Mouse (Mus musculus): ENCODE results near the gene Ttc6.
A peak's percentile ranks its signal among the peaks of the same experiment; 100 is the strongest.

Gene Ttc6

DNA sequence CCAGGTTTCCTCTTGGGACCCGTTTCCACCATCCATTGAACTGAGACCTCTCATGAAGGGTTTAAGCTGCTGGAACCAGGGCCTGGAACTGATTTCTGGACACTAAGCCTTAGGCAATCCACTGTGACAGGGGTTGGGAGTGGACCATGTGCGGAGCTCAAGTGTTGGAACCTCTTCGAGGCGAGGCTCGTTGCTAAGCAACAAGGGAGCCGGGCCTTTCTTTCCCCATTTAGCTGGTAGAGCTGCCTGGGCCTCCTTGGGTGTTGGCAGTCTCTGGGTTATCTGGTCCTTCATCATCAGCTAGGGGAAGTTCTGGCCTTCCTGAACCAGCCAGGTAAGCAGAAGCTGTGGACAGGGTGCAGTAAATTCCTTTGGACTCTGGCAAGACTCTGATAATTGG is at the start of gene Ttc6:
TSS of gene Ttc6 (plus strand) at position 205 of the 400 bp plus-strand sequence.
- no peak for DNase-seq

DNA sequence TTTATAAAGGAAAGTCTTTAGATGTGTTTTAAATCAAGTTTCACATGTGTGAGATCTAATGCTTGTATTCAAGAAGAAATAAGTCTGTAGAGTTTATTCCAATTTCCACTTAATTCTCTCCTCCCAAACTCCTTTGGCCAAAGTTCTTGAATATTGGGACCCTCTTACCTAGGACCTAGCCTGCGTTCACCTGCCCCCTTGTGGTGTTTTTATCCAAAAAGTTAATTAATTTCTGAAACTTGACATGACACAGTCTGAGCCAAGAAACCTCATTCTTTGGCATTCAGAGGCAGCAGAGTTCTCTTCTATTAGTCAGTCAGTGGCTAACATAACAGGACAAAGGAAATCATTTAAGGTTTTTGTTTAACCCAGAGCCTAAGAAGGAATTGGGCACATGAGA is 49.4 kb upstream of the Ttc6 start:
- DNase-seq: no peak

DNA sequence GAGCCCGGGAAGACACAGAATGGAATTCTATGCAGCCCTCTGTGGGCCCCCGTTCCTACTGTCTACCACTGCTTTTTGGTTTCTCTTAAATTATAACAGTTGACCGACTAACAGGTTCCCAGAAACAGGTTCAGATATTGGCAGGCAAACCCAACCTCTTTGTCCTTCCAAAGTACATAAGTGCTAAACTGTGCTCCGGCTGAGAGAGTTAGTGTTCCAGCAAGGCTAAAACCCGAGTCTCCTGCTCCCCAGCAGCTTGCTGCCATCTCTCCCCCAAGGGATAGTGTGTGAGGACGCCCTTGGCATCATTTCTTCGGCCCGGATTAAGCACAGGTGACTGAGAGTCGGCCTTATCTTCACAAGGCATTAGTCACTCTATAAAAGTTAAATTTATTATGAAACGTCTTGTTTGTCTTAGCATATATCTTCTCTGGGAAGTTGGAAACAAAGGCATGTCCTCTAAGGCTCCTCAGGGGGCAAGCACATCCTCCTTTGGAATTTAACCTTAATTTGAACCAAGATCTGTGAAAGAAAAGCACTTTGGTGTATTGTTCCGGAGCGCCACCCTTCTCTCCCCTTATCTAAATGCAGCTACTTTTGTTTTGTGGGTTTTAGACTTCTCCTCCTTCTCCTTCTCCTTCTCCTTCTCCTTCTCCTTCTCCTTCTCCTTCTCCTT is 48.1 kb upstream of the Ttc6 start:
- no peak for DNase-seq

DNA sequence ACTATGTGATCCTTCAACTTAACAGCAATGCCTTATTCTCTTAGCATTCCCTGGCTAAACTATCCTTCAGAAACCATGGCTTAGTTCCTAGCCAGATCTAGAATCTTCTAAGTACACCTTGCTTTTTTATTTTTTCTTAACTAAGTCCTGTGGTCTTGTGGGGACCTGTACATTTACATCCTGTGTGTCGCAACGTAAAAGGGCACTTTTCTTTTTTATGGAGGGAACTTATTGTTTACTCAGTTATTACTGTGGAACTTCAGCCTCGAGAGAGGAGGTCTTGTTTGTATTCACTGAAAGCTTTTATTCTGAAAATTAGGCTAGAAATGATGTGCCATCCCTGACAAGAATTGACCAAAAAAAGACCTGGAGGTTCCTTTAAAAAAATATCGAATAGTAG is 35.6 kb upstream of the Ttc6 start:
- DNase-seq: no peak

DNA sequence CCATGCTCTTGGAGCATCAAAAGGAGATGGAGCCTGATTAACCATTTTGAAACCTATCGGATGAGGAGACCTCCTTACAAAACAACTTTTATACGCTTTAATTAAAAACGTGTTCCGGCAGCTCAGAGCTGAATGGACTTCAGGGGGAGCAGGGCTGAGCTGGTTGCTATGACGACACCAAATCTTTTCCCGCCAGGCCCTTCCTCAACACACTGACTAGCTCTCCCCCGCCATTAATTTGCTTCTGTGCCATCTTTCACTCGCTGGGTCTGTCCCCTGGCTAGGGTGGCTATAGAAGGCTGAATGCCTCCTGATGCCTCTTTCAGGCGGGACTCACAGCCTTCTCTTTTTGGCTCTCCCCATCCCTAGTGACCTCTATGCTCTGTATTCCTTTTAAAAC is 33.4 kb upstream of the Ttc6 start:
- DNase-seq: no peak

DNA sequence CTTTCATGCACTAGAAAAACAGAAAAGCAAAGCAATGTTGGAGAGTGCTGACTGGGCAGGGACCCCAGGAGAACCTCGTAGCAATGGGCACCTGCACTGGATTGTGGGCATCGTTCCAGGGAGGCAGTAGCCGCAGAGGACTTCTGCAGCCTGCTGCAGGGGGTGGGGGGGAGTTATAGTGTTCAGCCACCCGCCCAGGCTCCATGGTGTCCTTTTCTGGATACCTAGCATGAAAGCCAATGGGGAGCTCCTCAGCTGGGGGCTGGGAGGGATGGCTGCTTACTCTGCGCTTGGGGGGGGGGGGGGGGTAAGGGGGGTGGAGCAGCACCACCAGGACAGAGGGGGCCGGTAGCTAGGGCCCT is 29.4 kb upstream of the Ttc6 start:
- peak; percentile 25 to 52 for DNase-seq

DNA sequence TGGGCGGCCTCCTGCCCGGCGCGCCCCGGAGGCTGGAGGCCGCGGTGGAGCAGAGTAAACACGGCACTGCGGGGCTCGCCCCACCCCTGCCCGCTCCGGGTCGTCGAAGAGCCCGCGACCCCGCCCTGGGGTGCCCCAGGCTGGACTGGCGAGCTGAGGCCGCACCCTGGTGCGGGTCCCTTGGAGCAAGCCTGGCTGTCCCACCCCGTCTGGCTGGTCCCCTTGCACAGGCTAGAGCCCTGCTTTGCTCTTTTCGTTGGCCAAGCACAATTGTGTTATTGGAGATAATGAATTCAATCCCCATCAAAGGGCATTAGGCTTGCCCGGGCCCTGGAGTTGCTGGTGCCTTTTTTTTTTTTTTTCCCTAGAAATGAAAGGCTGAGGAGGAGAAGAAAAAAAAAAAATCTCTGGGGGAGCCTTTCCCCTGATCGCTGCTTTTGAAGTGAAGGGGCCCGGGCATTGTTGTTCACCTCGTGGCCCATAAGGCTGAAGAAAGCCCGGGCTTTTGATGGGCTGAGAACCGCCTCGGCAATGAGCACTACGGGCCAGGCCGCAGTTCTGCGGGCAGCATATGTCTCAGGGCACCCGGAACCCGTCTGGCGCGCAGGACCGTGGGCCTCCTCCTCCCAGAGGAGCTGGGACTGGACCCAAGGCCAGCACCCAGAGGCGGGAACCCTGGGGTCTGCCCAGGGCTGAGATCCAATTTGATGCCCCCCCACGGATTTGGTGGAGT is 28.9 kb upstream of the Ttc6 start:
- peak; percentile 36 to 68 for DNase-seq

DNA sequence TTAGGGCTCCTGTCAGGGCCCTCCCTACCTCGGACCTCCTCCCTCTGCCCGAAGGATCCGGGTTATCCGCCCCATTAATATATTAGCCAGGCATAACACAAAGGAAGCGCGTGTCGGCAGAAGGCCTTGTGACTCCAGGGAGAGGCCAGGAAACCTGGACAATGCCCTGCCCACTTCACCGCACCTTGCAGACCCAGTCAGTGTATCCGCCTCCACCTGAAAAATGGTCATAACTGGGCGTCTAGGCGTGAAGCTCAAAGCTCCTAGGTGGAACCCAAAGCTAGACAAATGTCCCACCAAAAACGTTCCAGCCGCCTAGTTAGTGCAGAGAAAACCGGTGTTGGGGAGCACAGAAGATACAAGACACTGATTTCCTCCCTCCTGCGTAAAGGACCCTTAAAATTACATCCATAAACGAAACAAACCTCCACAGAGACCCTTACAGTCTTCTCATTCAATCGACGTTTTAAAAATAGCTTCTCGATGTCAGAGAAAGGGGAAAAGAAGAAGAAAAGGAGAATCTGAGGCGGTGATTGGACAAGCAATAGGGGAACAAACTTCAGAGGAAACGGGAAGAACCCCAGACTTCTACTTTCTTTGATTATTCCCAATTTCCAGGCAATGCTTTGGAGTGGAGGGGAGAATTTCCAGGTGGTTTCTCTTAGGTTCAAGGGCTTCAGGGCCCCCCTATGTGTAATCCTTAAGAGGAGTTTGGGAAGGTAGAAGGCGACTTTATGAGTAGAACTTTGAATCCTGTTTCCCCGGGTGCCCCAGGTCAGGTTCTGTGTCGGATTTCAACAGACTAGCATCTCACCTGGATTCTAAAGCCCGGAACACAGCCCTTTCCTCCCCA is 27.6 kb upstream of the Ttc6 start:
- DNase-seq: peak; percentile 54 to 65

DNA sequence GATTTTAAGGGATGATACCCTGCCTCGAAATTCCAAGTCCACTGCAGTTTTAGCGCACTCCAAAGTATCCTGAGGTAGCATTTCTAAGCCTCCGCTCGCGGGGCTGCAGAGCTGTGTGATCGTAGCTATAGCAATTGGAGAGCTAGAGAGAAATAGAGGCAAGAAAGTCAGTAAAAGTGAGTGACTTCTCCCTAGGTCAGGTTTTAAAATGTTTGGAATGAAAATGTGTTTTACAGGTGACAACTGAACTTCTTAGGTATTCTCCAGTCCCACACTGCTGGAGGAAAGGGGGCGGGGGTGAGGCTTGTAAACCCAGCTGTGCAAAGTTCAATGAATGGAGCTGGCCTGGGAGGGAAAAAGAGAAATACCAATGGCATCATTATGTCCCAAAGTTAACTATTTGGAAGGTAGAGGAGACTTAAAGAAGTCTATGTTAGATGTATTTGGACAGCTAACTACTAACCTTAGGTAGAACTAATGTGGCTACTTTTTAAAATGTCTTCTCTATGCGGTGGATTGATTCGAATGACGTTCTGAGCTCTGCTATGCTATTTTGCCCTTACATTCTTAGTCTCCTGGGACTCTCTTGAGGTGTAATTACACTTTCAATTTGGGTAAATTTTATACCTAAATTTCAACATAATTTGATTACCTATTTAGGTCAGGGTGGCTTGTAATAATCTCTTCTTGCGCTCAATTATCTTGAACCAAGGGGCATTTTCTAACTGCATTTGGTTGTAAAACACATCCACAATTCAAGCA is 26.8 kb upstream of the Ttc6 start:
- no peak for DNase-seq

DNA sequence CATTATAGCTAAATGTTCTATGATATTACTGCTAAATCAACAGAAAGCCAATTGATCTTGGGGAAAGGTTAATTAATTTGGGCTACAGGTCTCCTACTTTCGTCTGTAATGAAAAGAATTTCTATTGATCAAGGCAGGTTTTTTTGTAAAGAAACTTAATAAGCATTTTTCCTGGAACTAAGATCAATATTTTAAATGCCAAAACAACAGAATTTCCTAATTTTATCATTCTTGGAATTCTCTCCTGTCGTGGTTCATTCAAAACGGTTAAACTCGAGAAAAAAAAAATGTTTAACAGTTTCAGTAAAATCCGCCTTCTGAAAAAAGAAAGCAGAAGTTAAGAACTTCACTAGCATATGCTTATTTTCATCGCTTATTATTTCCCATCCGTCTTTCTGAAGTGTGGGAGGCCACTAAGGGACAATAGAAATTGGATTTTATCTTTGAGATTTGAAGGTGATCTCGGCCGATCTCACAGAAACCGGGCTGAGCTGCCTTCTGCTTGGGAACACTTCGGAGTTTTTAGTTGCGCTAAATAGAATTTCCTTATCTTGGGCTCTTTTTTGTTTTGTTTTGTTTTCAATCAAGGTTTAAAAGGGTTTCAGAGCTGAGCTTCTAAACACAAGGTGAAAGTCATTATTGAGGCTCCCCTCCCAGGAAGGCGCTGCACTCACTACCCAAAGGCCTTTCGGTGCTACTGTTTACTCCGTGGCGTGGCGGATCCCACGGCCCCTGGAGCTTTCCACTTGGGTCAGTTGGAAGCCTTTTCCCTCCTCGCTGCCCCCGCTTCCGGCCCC is 25.9 kb upstream of the Ttc6 start:
- peak; percentile 42 to 44 for DNase-seq

DNA sequence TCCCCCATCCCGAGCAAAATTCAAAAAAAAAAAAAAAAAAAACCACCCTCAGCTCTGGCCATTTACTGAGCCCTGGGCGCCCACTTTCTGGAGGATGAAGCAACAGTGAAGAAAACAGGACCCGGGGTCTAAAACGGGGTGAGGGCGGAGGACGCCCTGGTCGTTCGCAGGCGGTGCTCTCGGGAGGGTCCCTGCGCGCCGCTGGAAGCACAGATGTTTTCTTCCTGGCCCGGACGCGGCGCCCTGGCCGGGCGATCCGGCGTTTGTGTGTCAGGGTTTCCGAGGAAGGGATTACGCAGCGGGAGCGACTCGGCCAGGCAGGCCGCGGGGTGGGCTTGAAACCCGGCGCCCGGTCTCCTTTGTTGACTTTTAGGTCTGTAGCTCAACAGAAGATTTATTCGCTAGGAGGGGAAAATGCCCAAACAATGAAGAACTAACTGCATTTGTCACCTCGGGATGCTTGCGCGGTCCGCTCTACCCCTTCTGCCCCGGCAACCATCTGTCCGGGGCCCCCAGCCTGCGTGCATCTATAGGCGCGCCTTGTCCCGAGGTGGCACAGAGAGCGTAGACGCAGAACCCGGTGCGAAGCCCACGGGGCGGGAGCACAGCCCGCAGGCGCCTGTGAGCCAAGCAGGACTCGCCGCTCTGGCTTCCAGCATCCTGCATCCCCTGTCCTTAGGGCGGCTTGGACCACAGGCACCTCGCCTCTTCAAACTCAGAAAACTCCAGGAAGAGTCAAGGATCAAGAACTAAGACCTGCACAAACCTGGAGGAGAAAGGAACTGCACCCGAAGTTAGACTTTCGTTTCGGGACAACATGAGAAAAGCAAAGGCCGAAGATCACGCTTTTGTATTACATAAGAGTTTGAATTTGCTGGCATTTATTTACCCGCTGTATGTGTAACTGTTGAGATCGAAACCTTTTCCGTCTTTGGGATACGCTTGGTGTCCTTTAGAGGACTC is 25.0 kb upstream of the Ttc6 start:
- DNase-seq: peak; percentile 57 to 60

DNA sequence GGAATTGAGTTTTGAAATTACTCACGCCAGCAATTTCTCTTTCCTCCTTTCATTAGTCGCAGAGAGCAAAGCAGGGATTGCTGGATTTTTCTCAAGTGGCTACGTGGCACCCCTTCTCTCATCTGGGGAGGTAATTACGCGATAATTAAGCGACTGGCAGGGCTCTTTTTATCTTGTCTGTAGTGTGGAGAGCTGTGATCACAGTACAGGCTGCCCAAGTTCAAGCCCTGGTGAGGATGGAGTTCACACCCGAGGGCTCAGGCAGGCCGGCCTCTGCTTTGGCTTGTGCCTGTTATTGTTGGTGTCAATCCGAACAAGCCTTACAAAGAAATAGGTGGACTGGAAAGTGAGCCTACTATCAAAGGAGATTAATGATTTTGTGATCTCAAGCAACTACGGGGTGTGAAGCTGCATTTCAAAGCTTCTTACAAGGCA is 24.3 kb upstream of the Ttc6 start:
- DNase-seq: peak in 1 of 2 experiments; percentile 50

DNA sequence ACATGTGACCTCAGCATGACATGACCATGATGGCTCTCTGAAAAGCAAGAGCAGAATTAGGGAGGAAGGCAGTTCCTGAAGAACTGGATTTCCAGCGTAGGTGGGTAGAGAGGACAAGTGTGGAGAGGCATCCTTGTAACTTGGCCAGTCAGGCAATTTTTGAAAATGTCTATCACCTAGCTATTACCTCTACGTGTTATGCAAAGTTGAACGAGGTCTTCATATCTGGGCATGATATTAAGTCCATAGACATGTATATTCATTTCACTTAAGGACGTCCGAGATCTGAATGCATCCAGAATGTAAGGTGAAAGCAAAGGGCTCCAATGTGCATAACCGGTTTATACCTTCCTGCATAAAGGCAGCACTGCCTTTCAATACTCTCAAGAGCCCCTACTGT is 22.8 kb upstream of the Ttc6 start:
- DNase-seq: peak in 1 of 2 experiments; percentile 33

DNA sequence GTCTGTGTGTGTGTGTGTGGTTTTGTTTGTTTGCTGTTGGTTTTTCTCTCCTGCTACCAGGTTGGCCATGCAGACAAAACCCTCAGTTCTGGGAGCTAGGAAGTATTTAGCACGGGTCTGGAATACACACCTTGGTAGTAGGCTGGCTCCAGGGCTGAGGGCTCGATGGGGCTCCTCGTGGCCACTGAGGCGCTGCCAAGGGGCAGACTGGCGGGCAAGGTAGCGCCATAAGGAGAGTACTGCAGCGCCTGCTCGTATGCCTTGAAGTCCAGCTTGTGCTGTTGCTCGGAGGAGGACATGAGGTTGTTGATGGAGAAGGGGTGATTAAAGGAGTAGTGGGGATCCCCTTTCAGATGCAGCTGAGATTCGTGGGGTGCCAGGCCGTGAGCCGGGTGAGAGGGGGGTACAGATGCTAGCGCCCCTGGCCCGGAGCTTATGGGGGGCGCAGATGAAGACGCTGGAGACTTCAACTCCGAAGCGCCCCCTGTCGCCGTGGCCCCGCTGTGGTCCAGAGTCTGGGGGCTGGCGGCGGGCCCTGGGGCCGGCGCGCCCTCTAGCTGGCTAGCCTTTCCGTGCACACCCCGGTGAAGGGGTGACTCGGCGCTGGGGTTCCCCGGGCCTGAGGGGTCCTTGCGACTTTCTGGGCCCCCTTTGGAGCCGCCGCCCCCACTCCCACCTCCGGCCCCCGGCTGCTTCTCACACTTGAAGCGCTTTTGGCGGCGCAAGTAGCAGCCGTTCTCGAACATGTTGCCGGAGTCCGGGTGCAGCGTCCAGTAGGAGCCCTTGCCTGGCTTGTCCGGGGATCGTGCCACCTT is 21.8 kb upstream of the Ttc6 start:
- DNase-seq: peak; percentile 65 to 68

DNA sequence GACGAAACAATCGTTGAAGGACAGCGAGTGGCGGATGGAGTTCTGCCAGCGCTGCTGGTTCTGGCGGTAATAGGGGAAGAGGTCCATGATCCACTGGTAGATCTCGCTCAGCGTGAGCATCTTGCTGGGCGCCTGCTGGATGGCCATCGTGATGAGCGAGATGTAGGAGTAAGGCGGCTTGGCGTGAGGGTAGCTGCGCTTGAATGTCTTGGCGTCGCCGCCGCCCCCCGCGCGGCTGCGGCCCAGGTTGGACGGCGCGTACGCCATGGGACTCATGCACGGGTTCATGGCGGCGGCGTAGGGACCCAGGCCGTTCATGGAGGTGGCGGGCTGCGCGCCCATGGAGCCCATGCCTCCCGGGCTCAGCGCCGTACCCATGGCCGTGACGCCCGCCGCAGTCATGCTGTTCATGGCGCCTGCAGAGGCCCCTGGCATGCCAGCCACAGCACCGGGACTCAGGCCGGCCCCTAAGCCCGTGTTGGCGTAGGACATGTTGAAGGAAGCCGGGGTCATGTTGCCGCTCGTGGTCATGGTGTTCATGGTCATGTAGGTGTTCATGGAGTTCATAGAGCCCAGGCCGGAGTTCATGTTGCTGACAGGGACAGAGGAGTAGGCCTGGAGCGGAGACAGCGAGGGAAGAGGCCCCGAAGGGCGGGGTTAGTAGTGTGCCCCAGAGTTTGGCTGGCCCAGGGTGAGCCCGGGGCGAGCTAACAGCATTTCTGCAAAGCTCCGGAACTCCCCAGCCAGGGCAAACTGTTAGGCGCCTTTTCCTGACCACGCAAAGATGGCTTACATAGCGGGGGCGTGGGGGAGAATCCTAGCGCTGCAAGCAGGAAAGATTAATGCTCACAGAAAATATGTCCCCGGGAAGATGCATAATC is 20.9 kb upstream of the Ttc6 start:
- peak; percentile 35 to 44 for DNase-seq

DNA sequence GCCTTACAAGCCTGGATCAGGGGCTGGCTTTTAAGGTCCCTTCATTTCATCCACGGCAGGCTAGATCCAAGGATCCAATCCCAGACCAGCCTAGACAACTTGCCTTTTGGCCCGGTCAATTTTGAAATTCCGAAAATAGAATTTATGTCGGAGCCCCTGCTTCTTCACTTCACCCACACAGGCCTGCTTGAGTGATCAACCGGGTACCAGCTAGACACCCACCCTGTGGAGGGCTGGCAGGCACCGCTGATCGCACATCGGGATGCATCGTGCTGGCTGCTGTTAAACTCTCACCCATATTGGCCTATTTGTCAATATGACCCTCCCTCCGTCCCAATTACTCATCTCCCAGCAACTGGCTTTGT is 20.3 kb upstream of the Ttc6 start:
- peak in 1 of 2 experiments; percentile 20 for DNase-seq

DNA sequence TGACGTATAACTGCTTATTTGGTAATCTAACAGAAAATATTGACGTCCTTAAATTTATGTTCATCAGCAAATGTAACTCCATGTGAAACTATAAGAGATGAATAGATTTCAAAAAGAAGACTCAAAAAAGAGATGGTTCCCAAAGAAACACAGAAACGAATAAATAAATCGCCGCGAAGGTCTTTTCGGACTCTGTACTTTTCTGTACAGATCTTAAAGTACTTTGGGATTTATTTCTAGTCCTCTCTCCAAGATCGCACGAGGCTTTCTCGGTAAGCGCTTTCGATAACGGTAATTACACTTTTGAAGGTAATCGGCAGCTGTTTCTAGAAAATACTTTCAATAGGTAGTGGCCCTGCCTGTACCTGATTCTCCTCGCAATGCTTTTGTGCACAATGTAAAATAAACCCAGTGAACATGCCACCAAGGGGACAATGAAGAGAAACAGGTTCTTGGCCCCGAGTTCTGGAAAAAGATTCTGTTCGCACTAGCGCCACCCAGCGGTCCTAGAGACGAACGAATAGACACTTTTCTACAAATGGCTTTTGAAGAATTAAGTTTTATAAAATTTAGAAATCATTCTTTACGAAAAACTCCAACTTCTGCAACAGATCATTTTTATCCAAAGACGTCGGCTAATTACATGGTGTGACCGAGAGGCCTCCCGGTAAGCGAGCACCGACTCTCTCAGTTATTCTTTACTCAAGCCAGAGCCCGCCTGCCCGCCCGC is 19.1 kb upstream of the Ttc6 start:
- DNase-seq: peak; percentile 66 to 75

Measured in lung, postnatal 4 days (tissue).